Mouse (Mus musculus) ES-E14 (cell line): ENCODE measurements around the gene Cul4b. TPM values are rescaled to one million over a fixed set of nuclear protein-coding genes. Genes with fewer than 3 reads are reported as not detected.

Experiments
- DNase-seq: peaks from one replicate; pipeline ENCODE4 v3.0.0-alpha.2; 2013; ENCODE audit warnings: low read depth, low spot score
- H3K27ac ChIP-seq: 2 replicates; pipeline ENCODE4 v1.5.1; 2012; ENCODE audit warnings: low read depth, mild to moderate bottlenecking, low read length, moderate library complexity, mixed read lengths; ENCODE audit not compliant: poor library complexity, insufficient read depth, severe bottlenecking
- H3K36me3 ChIP-seq: 2 replicates; pipeline ENCODE4 v1.6.1; 2012; ENCODE audit warnings: mild to moderate bottlenecking, low read length, moderate library complexity, mixed read lengths; ENCODE audit not compliant: control insufficient read depth, poor library complexity, insufficient read depth, severe bottlenecking
- H3K4me1 ChIP-seq, 2 experiments: fragments of 150-350 bp in 1 of 2; sonication (generic) in 1 of 2; 2 replicates each; pipeline ENCODE4 v1.6.1; 2012; ENCODE audit warnings: low read length in 2 of 2, mild to moderate bottlenecking in 1 of 2, mixed read lengths in 1 of 2; ENCODE audit not compliant: control insufficient read depth in 2 of 2, insufficient read depth in 2 of 2, poor library complexity in 1 of 2
- H3K4me3 ChIP-seq, 2 experiments: fragments of 150-350 bp in 1 of 2; sonication (generic) in 1 of 2; 2 replicates each; pipeline ENCODE4 v1.5.1; 2012; ENCODE audit warnings: low read length in 2 of 2, low read depth in 1 of 2, mild to moderate bottlenecking in 1 of 2, mixed read lengths in 1 of 2; ENCODE audit not compliant: insufficient read depth in 1 of 2, poor library complexity in 1 of 2, severe bottlenecking in 1 of 2
- H3K9ac ChIP-seq: 2 replicates; pipeline ENCODE4 v1.6.1; 2012; ENCODE audit warnings: low read depth, mild to moderate bottlenecking, low read length, mixed read lengths; ENCODE audit not compliant: poor library complexity, insufficient read depth, severe bottlenecking
- H3K9me3 ChIP-seq: fragments of 150-350 bp; sonication (generic); 2 replicates; pipeline ENCODE4 v1.6.1; 2012; ENCODE audit warnings: low read depth, mild to moderate bottlenecking, low read length; ENCODE audit not compliant: control insufficient read depth, insufficient read depth
- CHD2 ChIP-seq: IDR thresholded peaks from 2 replicates; pipeline ENCODE4 v1.6.1; 2014; ENCODE audit warnings: mild to moderate bottlenecking, low read depth, low read length, inconsistent platforms
- HCFC1 ChIP-seq: IDR thresholded peaks from 2 replicates; pipeline ENCODE4 v1.6.1; 2012; ENCODE audit warnings: low read length, inconsistent platforms, borderline replicate concordance; ENCODE audit not compliant: insufficient read depth
- MAFK ChIP-seq: IDR thresholded peaks from 2 replicates; pipeline ENCODE4 v1.6.1; 2014; ENCODE audit warnings: mild to moderate bottlenecking, low read depth, low read length, inconsistent platforms; ENCODE audit not compliant: insufficient read depth
- ZC3H11A ChIP-seq: IDR thresholded peaks from 2 replicates; pipeline ENCODE4 v1.6.1; 2012; ENCODE audit warnings: low read depth, mild to moderate bottlenecking, inconsistent platforms, low read length, borderline replicate concordance
- ZNF384 ChIP-seq: IDR thresholded peaks from 2 replicates; pipeline ENCODE4 v1.6.1; 2012; ENCODE audit warnings: low read depth, low read length, inconsistent platforms
- in situ Hi-C, 2 experiments: fragments of 600-800 bp; cut with MboI; formaldehyde crosslinking; loops; one replicate each; pipeline ENCODE4 v1.15.1; 2025; ENCODE audit warnings: low sequenced_read_pairs in 2 of 2, inconsistent platforms in 1 of 2; ENCODE audit not compliant: unreplicated experiment in 2 of 2
- total RNA-seq: library from RNA; depleted of rRNA; stranded (reverse); fragments of 300-350 nt; gene quantifications from 2 replicates; pipeline ENCODE4 v1.2.3, GENCODE M21; 2012; rRNA removed

The Cul4b gene
- total RNA-seq = 67.4 and 114 TPM in 2 replicates

GRCm38 (mm10) chrX:38576078-38576477 is at the start of gene Cul4b:
Cul4b (minus strand) TSS chrX:38576196.
- TF ChIP-seq CHD2 (peak; percentile 76; the same call in 1 of the 2 replicates), MAFK (no peak), HCFC1 (no peak), ZC3H11A (no peak)
- Histone ChIP-seq H3K27ac (peak within 1 kb of the TSS; percentile 62; the same call in 1 of the 2 replicates), H3K36me3 (no peaks in the 10 kb centered on the region; the same call in none of the 2 replicates), H3K9ac (peak within 1 kb of the TSS; percentile 54; the same call in 1 of the 2 replicates), H3K4me1 (no peaks in the 10 kb centered on the region), H3K4me3 (peak within 1 kb of the TSS; percentile 70 to 83), H3K9me3 (no peaks in the 10 kb centered on the region)
- in situ Hi-C loops = no loop called here
- peak; percentile 80 for DNase-seq

GRCm38 (mm10) chrX:38600995-38601369 is 25.0 kb upstream of the Cul4b start:
- no peaks in the 10 kb centered on the region for H3K36me3 ChIP-seq
- peak overlapping the region; percentile 78 for H3K9ac ChIP-seq
- TF ChIP-seq CHD2 (no peak), MAFK (no peak), ZNF384 (no peak), ZC3H11A (no peak), HCFC1 (no peak)
- H3K4me3 ChIP-seq = peak overlapping the region; percentile 74 to 90
- H3K9me3 ChIP-seq = no peaks in the 10 kb centered on the region
- DNase-seq = no peak
- peak overlapping the region; percentile 44; the same call in 1 of the 2 replicates for H3K27ac ChIP-seq
- in situ Hi-C loops = no loop called here
- H3K4me1 ChIP-seq = no peaks in the 10 kb centered on the region

- in situ Hi-C loops = no loop called here
- Histone ChIP-seq H3K9me3 (no peaks in the 10 kb centered on the region), H3K4me3 (peak within 1 kb of the TSS; percentile 74 to 90), H3K4me1 (no peaks in the 10 kb centered on the region), H3K9ac (peak within 1 kb of the TSS; percentile 78), H3K36me3 (no peaks in the 10 kb centered on the region), H3K27ac (peak within 1 kb of the TSS; percentile 44)
- TF ChIP-seq ZNF384 = no peak
- TF ChIP-seq MAFK = 0 out of 2 replicates have a peak, but pooled peaks have one; percentile 51
- peak; percentile 72 for DNase-seq
Observed at GRCm38 (mm10) chrX:38600177-38600994, 24.4 kb upstream of the Cul4b start, which contains the start of gene Mcts1. Mcts1 (plus strand) TSS chrX:38600578.

GRCm38 (mm10) chrX:38593180-38593889 is 17.3 kb upstream of the Cul4b start:
- TF ChIP-seq HCFC1 (no peak), ZNF384 (no peak), CHD2 (no peak), MAFK (no peak), ZC3H11A (no peak)
- H3K4me1 ChIP-seq = peaks cover 4 to 5% of the 10 kb centered on the region in 2 experiments; a peak in 1 of 4 replicates
- no peak for DNase-seq
- no peak overlapping the region for H3K9ac ChIP-seq
- H3K36me3 ChIP-seq = no peaks in the 10 kb centered on the region
- in situ Hi-C loops = no loop called here
- no peaks in the 10 kb centered on the region for H3K9me3 ChIP-seq
- no peak overlapping the region for H3K4me3 ChIP-seq
- no peak overlapping the region for H3K27ac ChIP-seq
